Mouse (Mus musculus) brain, embryonic 14.5 days (tissue): ENCODE data around the gene Nudt22. TPM values are rescaled to one million over a fixed set of nuclear protein-coding genes. Genes with fewer than 3 reads are reported as not detected.
"Not testable (repeated sequence)": the region's sequence is repeated elsewhere in the genome, so short reads cannot be mapped to it uniquely, and the experiment has no call there.

Experiments used
- DNase-seq: peaks from one replicate; pipeline ENCODE4 v3.0.0-alpha.2; 2011; ENCODE audit warnings: low read depth
- CTCF ChIP-seq: fragments of 200-500 bp; IDR thresholded peaks from 2 replicates; pipeline ENCODE4 v1.5.1; 2012; ENCODE audit warnings: inconsistent platforms, mild to moderate bottlenecking, moderate library complexity, borderline replicate concordance; ENCODE audit not compliant: insufficient read depth, insufficient read length; ENCODE audit errors: extremely low read depth
- POLR2A ChIP-seq: fragments of 200-500 bp; IDR thresholded peaks from 2 replicates; pipeline ENCODE4 v1.6.1; 2012; ENCODE audit warnings: mild to moderate bottlenecking, inconsistent platforms, borderline replicate concordance; ENCODE audit not compliant: poor library complexity, insufficient read depth, insufficient read length, severe bottlenecking; ENCODE audit errors: extremely low read depth
- polyA plus RNA-seq: library from polyadenylated mRNA; depleted of rRNA; stranded (reverse); fragments of >200 nt; gene quantifications from 2 replicates; pipeline ENCODE4 v1.2.3, GENCODE M21; 2012

Nudt22 gene
- polyA plus RNA-seq, 1 experiment, result 15.4 TPM

- TF ChIP-seq CTCF, result no peak
- peak; percentile 23; the same call in 1 of the 2 replicates for TF ChIP-seq POLR2A
Measured at GRCm38 (mm10) chr19:6992011-6992858, 3.7 kb downstream of the Nudt22 start, which contains the start of gene Dnajc4. Dnajc4 (minus strand) TSS chr19:6992572.

GRCm38 (mm10) chr19:6991166-6991565 is 4.8 kb downstream of the Nudt22 start:
- DNase-seq, result not testable (repeated sequence)

More at GRCm38 (mm10) chr19:6992011-6992858, 3.7 kb downstream of the Nudt22 start, which contains the start of gene Dnajc4:
- DNase-seq, result peak; percentile 99

- DNase-seq, result no peak
- TF ChIP-seq CTCF, result no peak
- TF ChIP-seq POLR2A, result no peak
Measured at GRCm38 (mm10) chr19:6990712-6991111, 5.2 kb downstream of the Nudt22 start.

- no peak for DNase-seq
- TF ChIP-seq POLR2A (no peak), CTCF (no peak)
Measured at GRCm38 (mm10) chr19:6989251-6989650, 6.7 kb downstream of the Nudt22 start.

GRCm38 (mm10) chr19:6987904-6988285 is 8.0 kb downstream of the Nudt22 start:
- no peak for DNase-seq
- no peak for TF ChIP-seq POLR2A
- TF ChIP-seq CTCF, result no peak

- DNase-seq, result peak; percentile 69
- TF ChIP-seq CTCF, result no peak
- peak; percentile 48; the same call in 1 of the 2 replicates for TF ChIP-seq POLR2A
Measured at GRCm38 (mm10) chr19:6987061-6987903, 8.6 kb downstream of the Nudt22 start, which contains the start of gene Vegfb. Vegfb (minus strand) TSS chr19:6987651.

GRCm38 (mm10) chr19:6985951-6986708 is 9.8 kb downstream of the Nudt22 start:
- no peak for DNase-seq
- no peak for TF ChIP-seq POLR2A
- TF ChIP-seq CTCF, result no peak

- no peak for TF ChIP-seq CTCF
- TF ChIP-seq POLR2A, result no peak
- DNase-seq, result no peak
Measured at GRCm38 (mm10) chr19:6985300-6985699, 10.6 kb downstream of the Nudt22 start.

- TF ChIP-seq POLR2A, result no peak
- TF ChIP-seq CTCF, result no peak
- peak; percentile 73 for DNase-seq
Measured at GRCm38 (mm10) chr19:6983621-6984020, 12.3 kb downstream of the Nudt22 start.

GRCm38 (mm10) chr19:6981465-6981864 is 14.5 kb downstream of the Nudt22 start:
- TF ChIP-seq POLR2A (no peak), CTCF (no peak)
- no peak for DNase-seq
